Mouse (Mus musculus): ENCODE results near the gene Dyrk3.
A peak's percentile ranks its signal among the peaks of the same experiment; 100 is the strongest.
"Not testable (repeated sequence)": the region's sequence is repeated elsewhere in the genome, so short reads cannot be mapped to it uniquely, and the experiment has no call there.

Dyrk3 gene

GRCm38 (mm10) chr1:131153018-131153629, 15.0 kb upstream of the Dyrk3 start, which contains the start of gene Eif2d:
Gene Eif2d (plus strand): TSS chr1:131153181.
- DNase-seq = peak; percentile 90 to 93

GRCm38 (mm10) chr1:131149496-131149895, 11.4 kb upstream of the Dyrk3 start:
- DNase-seq = no peak

DNA sequence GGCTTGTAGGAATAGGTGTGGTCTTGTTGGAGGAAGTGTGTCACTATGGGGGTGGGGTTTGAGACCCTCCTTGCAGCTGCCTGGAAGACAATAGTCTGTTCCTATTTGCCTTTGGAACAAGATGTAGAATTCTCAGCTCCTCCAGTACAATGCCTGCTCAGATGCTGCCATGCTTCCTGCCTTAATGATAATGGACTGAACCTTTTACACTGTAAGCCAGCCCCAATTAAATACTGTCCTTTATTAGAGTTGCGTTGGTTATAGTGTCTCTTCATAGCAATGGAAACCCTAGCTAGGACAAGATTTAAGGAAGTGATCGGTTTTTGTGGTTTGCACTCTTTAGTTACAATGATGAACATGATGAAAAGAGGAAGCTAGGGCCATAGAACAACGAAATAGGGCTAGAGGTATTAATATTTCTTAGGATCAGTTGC, 8.1 kb upstream of the Dyrk3 start:
- DNase-seq = no peak

DNA sequence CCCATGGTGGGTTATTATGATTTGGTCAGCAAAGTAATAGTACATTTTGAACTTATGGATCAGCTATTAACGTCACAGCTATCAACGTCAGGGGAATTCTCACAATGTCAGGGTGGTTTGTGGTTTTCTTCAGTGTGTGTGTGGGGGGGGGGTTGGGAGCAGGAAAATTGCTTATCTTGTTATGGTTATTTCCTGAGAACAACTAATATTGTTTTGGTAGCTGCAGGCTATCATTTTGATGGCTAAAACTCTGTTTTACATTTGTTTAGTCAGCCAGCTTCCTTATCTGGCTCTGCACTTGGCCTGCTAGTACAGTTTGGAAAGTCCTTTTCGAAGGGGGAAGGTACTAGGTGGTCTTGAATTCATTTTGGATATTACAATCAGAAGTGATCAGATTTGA, 7.1 kb upstream of the Dyrk3 start:
- DNase-seq = not testable (repeated sequence)

DNA sequence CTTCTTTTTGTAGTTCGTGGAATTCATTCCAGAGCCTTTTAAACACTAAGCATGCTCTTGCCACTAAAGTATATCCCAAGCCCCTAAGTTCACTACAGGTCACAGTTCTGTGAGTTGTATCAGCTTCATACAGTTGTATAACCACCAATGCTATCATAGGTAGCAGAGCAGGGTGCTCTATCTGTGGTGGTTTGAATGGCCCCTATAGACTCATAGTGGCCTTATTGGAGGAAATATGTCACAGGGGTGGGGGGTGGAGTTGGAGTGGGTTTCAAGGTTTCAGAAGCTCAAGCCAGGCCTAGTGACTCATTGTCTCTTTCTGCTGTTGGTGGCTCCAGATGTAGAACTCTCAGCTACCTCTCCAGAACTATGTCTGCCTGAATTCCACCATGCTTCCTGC, 4.3 kb upstream of the Dyrk3 start:
- DNase-seq = no peak

DNA sequence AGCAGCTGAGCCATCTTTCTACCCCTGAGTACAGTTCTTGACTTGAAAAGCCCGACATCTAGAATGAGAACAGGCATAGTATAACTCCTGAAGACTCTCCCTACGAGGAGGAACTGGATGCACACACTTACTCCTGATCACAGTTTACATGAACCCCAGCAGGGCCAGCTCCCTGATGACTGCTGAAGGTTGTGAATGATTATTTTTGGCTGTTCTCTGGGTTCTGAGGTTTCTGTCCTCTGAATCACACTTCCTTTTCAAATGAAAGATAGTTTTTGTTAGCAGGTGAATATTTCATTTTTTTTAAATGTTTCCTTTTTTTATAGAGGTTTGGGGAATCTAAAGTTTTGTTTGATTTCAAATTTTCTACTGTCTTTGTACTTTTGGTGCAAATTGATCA, 3.3 kb upstream of the Dyrk3 start:
- no peak for DNase-seq

- DNase-seq = peak in 1 of 2 experiments; percentile 14
These were observed 1.3 kb upstream of the Dyrk3 start for GRCm38 (mm10) chr1:131139102-131140095.

DNA sequence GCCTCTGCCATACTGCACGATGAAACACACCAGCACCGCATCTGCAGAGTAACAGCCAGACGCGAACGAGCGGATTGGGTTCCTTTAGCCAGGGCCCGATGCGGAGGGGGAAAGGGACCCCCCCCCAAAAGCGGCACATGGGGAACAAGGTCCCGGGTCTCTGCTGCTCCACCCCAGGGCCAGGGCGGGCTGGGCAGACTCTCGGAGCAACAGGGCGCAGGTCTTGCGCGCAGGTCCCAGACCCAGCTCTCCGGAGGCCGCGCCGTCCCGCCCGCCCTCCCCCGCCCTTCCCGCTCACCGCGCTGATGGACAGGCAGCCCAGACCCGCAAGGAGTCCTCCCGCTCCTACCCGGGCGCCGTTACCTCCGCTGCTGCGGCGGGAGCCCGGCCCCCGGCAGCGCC, 422 bp downstream of the Dyrk3 start:
- DNase-seq = no peak

GRCm38 (mm10) chr1:131137111-131137510, 1.0 kb downstream of the Dyrk3 start:
- DNase-seq = no peak

DNA sequence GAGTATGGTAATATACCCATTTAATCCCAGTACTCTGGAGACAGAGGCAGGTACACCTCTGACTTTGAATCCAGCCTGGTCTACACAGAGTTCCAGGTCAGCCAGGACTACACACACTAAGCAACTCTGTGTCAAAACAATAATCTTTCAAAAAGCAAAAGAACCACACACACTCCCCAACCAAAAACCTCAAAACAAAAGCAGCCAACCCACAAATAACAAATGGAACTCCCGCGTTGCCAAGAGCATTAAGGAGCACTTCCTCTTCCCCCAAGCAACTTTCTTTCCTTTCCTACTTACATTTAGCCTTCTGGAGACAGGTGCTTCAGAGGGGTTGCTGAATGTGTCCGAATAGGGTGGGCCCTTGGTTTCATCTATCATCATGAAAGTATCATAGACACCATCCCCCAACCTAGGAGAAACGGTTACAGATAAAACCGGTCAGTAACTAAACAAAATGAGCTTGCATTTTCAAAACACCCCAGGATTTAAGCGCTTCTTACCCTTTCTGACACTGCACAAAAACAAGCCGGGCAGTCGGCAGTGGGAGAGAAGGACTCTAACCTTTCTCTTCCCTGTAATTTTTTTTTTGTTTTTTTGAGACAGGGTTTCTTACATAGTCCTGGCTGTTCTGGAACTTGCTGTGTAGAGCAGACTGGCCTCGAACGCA, 2.0 kb downstream of the Dyrk3 start:
- no peak for DNase-seq

DNA sequence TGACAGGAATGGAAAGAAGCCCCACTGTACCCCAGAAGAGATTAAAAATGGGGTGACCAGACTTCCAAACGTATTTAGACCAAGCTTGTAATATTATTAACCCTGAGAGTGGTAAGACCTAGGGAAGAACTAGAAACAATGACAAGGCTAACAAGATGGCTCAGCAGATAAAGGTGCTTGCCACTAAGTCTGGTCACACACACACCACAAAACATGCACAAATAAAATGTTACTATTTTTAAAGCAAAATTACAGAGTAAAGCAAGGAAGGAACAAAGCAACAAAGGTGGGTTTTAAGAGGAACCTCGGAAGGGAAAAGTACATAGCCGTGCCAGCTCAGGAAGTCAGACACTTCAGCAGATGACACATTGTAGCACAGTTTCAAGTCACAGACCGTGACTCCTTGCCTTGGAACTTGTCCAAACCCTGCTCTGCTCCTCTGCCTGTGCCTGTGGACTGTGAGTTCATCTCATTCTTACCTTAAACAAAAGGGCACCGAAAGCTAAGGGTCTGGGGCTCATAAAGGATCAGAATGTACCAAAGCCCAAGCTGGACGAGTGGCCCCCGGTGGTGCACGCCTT, 3.1 kb downstream of the Dyrk3 start:
- peak; percentile 45 to 62 for DNase-seq

- no peak for DNase-seq
These were observed 3.9 kb downstream of the Dyrk3 start for GRCm38 (mm10) chr1:131134231-131134630.

DNA sequence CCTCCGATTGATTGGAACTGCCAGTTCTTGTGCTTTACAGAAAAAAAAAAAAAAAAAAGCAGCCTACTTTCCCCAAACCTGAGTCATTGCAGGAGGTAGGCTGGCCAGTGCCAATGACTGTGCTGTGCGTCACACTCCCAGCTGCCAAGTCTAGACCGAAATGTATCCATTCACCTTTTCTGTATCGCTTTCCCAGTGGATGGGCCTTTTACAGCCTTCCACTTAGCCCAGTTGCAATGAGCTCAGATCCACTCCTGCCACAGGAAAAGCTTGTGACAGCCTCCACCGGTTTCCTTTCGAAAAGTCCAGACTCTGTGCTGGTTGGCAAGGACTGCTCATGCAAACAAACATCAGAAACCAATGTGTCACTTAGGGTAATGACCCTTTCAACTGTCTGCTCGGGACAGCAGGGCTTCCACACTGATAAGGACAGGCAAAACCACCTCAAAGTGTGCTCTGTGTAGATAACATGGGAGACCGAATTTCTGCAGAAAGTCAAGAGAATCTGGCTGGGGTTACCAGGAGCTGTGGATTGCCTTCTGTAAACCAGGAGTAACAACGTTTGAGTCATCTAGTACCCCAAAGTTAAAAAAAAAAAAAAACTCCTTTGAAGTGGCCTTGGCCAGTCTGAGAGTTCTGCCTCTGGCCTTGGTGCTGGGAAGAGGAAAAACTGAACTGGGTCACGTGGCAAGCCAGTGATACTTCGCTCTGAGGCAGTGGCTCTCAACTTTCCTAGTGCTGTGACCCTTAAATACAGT, 12.0 kb downstream of the Dyrk3 start:
- DNase-seq = no peak

GRCm38 (mm10) chr1:131123522-131124265, 14.4 kb downstream of the Dyrk3 start:
- DNase-seq = no peak

GRCm38 (mm10) chr1:131121987-131122386, 16.2 kb downstream of the Dyrk3 start:
- peak; percentile 42 to 58 for DNase-seq

- DNase-seq = peak; percentile 48 to 58
These were observed 19.1 kb downstream of the Dyrk3 start for GRCm38 (mm10) chr1:131119026-131119425.

GRCm38 (mm10) chr1:131118530-131118929, 19.6 kb downstream of the Dyrk3 start:
- DNase-seq = no peak

GRCm38 (mm10) chr1:131116430-131117011, 21.6 kb downstream of the Dyrk3 start:
- DNase-seq = no peak

GRCm38 (mm10) chr1:131115932-131116331, 22.2 kb downstream of the Dyrk3 start:
- DNase-seq = peak; percentile 75 to 78

DNA sequence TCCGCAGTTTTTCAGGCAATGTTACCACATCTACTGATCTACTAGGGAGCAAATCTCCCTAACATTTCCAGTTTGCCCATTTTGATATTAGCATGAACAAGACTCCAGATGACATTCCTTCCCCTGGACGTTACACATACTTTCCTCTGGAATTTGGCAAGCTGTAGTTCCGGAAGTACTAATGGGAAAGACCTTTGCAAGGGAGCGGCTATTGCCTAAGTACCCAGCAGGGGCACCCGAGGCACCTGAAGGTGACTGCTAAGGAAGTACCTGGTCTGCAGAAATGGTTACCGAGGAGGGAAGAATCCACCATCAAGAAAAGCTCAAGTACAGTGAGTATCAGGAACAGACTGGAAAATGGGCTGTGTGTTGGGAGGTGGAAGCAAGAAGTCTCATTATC, 25.6 kb downstream of the Dyrk3 start:
- DNase-seq = peak; percentile 69 to 82

DNA sequence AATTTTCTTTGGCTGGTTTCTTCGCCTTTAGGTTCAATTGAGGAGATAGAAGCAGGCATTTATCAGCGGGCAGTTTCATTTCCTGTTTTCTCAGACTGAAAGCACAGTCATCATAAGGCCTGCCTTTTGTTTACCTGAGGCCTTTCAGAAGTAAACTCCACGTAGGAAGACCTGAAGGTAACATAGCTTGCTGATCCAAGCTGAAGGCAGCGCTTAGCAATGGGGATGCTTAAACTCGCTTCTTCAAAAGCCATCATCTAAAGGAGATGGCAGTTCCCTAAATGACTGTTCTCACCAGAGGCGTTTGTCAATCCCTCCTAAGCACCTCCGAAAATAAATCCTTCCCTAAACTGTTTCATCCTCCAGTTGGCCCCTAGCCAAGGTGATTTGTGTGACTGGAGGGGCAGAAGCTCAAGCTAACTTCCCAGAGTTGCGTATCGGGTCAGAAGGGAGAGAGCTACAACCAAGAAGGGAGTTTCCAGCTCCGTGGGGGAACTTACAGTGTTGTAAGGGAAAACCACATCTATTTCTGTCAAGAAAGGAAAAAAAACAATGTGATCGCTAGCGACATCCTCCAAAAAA, 27.5 kb downstream of the Dyrk3 start:
- DNase-seq = peak in 1 of 2 experiments; percentile 61
